Mouse (Mus musculus): Measurements from ENCODE around the gene Ecm1.
"Not testable (repeated sequence)": the region's sequence is repeated elsewhere in the genome, so short reads cannot be mapped to it uniquely, and the experiment has no call there.

The Ecm1 gene

DNA sequence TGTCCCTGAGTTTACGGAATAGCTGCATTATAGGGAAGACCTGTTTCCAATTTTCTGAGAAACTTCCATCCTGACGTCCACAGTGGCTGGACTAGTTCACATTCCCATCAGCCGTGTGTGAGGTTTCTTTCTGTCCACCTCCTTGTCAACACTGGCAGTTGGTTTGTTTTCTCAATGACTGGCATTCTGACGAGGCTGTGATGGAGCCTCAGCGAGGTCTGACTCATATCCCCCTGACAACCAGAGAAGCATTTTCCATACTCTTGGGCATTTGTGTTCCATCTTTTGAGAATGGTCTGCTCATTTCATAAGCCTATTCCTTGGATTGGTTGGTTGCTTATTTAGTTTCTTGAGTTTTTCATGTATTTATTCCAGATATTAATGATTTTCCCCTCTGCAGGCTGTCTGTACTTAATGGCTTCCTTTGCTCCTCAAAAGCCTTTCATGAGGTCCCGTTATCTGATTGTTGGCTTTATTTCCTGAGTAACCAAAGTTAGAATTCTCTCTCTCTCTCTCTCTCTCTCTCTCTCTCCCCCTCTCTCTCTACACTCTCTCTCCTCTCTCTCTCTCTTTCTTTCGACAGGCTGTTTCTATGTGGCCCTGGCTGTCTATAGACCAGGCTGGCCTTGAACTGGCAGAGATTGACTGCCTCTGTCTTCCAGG lies 12.5 kb downstream of the Ecm1 start:
- DNase-seq, result no peak

DNA sequence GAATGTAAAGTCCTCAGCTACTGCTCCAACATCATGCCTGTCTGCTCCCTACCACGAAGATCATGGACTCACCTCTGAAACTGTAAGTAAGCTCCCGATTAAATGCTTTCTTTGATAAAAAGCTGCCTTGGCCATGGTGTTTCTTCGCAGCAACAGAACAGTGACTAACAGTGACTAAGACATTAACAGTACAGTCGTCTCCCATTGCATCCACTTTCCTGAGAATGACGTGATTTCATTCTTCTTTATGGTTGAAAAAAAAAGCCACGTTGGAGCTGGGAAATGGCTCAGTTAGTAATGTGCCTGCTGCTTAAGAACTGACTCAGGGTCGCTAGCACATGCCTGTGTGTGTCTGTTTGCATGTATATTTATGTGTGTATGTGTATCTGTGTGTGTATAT lies 13.5 kb downstream of the Ecm1 start:
- DNase-seq, result no peak

DNA sequence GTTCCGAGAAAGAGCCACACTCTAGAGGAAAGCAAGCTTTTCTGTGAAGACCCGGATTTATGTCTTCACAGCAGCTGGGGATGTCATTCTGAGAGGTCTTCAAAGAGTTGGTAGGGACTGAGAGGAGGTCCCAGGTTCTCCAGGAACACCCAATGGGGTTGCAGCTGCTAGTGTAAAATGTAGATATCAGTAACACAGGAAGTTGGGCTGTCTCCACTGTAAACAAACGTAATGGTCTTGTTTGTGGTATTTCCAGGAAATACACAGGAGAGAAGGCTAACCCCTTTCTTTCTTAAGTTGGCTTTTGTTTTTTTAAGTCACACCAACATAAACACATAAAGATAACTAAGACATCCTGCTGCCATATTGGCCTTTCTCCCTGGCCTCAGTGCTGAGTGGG lies 17.0 kb downstream of the Ecm1 start:
- no peak for DNase-seq

DNA sequence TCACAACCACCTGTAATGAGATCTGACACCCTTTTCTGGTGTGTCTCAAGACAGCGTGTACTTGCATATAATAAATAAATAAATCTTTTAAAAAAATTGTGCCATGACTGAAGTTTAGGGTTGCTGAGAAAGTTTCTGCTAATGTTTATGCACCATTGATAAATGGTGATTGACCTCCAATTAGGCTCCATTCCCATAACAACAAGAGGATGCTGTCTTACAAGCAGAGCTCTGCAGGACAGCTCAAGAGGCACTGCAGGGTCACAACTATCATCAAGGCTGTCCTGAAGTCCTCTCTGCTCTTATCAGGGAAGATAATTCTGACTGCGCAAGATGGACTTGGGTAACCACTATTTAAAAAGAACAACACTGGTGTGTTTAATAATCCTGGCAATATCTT lies 21.2 kb downstream of the Ecm1 start:
- no peak for DNase-seq

DNA sequence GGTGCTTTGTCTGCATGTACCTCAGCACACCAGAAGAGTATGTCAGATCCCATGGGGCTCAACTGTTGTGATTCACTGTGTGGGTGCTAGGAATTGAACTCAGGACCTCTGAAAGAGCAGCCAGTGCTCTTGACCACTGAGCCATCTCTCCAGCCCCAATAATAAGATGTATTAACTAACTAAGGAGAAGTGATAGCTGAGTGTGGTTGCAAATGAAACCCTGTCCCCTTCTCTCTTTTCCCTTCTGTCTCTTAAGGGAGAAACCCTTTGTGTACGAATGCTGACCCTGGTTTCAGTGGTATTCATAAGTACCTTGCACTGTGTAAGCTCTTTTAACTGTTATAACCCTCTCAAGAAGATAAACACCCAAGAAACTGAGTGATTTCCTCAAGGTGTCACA lies 23.3 kb downstream of the Ecm1 start:
- DNase-seq, result no peak

DNA sequence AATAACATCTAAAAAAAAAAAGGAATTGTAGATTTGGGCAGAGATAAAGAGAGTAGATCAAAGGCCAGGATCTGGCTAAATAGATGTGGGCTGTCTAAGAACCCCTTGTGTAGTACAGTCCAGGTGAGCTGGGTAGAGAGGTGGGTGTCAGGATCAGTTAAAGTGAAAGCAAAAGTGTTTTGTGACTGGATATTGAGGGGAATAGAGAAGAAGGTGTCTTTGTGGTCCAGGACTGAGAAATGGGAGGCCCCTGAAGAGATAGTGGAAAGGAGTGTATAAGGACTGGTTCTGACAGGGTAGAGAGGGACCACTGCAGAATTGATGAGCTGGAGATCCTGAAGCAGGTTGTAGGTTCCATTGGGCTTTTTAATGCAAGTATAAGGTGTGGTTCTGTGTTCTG lies 29.4 kb downstream of the Ecm1 start:
- no peak for DNase-seq

DNA sequence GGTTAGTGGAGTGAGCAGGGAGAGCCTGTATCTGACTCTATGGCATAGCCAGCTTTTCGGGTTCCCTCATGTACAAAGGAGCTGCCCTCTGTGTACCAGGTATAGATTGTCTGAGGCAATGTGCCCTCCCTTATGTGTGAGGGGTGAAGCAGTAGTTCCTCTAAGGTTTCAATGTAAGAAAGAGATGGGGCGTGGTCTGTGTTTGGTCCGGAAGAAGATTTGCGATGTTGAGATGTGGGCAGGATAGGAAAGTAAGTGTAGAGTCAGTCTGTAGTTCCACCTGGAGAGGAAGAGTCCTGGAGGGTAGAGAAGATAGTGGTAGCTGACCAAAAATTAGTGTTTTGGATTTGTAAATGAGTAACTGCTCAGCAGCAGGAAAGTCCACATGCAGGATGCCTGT lies 30.3 kb downstream of the Ecm1 start:
- no peak for DNase-seq

DNA sequence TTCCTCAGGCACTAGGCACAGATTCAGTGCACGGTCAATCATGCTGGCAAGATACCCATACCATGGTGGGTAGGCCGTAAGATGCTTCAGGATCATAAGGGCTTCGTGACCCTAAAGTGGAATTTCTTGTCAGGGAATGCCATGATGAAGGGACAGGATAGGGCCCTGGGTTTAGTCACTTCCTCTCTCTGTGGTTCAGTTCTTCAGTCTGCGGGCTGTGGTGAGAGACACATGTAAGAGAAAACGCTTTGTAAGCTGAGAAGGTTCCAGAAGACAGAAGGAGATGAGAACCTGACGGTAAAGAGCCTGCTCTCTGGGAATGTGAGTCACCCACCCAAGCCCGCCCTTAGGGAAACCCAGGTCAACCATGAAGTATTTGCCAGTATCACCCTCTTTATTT lies 31.9 kb downstream of the Ecm1 start:
- DNase-seq, result no peak

DNA sequence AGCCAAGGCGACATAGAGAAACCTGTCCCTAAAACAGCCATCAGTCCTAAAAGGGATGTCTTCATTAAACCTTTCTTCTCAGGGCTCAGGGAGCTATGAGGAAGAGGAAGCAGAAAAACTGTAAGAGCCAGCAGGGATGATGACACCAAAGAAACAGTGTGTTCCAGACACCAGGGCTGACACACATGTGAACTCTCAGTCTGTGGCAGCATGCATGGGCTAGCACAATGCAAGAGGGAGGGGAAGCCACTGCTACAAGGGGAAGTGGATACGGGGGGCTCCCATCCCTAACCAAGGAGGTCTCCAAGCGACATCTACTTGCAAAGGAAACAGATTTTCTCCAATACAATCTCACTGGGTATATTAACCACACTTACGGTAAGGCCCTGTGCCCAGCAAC lies 33.1 kb downstream of the Ecm1 start:
- no peak for DNase-seq

DNA sequence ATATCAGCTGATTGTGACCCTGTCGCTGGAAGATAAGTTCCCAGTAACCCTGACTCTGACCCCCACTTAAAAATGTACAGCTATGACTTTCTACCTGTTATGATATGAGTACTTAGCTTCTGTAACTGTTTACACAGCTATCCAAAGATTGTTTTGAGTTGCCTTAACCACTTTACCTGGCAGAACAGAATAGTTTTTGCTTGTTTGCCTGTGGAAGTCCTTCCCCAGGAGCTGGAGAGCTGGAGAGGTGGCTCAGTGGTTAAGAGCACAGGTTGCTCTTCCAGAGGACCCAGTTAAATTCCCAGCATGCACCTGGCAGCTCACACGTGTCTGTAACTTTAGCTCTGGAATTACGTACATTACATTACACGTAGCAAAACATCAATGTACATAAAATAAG lies 34.8 kb downstream of the Ecm1 start:
- DNase-seq, result no peak

DNA sequence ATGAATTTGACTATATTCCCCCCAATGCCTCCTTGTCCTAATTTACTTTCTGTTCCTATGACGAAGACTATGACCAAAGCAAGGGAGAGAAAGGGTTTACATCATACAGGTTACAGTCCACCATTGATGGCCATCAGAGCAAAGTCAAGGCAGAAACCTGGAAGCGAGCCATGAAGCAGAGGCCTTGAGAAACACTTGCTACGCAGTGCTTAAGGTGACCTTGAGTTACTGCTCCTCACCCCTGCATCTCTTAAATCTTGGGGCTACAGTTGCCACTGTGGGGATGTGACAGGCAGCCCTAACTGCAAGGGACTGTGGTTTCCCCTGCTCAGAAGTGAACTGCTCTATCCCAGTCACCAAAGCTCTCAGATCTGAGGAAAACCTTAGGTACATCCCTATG lies 36.1 kb downstream of the Ecm1 start:
- DNase-seq, result no peak

DNA sequence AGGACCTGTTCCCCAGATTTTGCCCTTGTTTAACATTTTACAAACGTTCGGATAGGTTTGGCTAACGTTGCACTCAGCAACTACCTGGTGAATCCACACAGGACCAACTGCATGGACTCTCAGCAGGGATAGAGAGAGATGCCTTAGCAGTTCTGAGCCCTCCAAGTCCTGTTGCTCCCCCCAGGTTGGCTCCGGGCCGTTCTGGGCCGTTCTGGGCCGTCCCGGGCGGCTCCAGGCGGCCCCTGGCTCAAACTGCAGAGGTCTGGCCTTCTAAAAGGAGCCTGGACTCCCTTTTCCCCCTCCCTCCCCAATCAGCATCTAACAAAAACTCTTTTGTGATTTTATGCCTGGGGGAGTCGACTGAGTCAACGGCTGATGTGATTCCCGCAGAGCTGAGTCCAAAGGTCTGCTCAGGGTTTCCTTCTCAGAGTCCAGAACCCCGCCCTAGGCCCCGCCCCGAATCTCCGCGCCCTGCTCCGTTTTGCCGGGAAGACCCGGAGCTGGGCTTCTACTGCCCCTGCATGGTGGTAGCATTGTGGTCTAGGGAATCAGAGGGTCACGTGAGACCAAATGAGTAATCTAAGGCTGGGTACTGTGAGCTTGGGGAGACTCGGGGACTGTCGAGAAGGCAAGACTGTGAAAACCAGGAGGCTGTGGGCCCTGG lies 37.4 kb downstream of the Ecm1 start:
- DNase-seq, result peak; percentile 59 to 77

DNA sequence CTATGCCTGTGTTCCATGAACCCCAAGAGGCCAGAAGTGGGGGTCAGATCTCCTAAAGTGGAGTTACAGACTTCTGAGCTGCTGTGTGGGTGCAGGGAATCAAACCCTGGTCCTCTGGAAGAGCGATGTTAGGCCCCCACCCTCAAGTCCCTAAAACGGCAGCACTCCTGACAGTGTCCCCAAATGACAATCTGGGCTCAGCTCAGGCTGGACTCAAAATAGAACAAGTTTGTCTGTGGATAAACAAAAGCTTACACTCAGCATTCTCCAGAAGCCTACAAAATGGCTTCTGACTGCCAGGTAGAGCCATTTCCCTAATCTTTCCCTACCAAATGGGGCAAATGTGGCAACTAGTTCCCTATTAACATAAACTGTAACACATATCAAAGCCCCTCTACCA lies 38.3 kb downstream of the Ecm1 start:
- no peak for DNase-seq

DNA sequence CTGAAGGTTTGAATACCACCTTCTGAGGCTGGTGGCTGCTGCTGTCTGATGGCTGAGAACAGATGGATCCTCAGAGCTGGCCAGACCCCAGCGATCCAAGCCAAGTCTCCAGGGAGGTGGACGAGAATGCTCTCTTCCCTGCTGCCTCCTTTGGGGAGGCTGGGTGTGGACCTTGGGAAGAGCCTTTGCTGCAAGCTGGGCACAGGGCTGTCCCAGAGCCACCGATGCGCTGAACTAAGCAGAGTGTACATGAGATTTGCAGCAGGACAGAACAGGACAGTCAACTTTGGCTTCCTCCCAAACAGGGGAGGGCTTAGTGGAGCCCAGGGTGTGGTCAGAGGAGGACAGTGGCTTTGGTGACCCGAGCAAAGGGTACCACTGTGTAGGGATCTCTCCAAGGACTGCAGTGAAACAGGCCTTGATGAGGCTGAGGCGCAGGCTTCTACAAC lies 39.1 kb downstream of the Ecm1 start:
- peak; percentile 76 to 81 for DNase-seq

DNA sequence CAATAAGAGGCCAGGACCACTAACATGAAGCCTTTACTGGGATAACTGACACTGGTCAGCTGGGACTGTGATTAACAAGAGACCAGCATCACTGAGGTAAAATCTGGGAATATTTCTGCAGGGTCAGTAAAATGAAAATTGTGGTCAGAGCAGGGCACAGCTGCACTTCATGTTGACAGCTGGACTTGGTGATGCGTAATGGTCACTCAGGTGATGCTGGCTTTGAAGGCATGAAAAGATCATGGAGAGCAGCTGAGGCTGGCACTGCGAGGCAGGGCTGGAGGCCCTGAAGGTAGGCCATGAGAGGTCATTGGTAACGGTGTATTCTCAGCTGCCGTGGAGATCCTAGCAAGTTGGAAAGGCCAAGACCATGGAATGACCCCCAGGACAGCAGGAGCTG lies 41.1 kb downstream of the Ecm1 start:
- no peak for DNase-seq

DNA sequence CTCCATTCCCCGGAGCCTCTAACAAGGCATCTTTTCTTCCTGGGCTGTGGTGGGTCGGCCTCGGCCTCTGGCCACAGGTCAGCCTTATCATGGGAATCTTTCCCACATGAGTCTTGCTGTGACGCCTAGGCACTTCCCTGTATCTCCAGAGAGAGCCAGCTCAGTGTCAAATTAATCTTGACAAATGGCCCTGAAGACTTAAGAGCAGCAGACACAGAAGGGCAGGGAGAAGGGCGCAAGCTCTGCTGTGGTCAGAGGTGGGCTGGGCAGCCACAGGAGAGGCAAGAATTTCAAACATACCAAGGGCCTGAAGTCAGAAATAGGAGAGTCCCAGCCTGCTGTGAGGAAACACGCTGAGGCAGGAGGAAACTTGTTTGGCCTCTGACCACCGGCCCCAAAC lies 43.0 kb downstream of the Ecm1 start:
- no peak for DNase-seq

DNA sequence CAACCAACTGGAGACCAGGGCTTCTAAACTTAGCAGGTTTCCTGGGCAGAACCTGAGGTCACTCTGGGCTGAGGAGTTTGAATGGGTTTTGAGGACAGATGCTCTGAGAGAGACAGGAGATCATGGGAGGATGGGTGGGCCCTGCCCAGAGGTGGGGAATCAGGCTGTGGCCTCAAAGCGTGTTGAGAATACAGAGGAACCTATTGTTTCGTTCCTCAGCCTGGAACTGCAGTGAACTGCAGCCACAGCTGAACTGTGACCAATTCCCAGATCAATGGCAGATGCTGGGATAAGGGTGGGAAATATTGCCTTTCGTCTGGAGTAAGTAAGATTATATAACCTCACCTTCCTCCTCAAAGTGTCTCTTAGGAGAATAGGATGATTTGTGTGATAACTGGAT lies 43.6 kb downstream of the Ecm1 start:
- DNase-seq, result no peak

DNA sequence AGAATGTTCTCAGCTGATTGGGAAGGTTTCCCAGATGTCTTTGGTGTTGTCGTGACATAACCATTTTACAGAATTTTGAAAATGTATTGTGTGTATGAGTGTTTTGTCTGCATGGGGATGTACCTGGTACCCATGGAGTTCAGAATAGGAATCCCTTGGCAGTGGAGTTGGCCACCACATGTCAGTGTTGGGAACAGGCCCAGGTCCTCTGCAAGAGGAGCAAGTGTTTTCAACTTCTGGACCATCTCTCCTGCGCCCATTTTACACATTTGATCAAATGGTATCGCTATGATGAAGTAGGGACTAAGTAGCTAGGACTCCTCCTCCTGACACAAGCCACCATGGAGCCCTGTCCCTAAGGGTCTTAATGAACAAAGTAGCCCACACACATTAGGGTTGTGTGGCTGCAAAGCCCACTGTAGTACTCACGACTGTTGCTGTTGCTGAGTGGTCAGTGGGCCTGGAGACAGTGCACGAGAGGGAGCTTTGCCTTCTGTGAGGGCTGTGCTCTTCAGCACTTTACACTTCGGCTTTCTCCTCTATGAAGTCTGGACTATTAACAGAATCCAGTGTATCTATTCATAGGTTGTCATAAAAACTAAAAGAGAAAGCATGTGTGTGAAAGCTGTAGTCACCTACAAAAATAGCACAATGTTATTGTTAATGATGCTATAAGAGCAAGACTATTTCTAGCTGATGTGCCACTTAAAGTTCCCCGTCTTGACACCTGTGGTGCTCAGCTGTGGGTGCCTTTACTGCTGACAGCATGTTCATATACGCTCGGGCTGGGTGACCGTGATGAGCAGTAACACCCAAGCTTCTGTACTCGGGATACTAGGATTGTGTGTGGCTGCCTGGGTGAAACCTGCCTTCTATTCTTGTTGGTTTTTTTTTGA lies 44.3 kb downstream of the Ecm1 start:
- DNase-seq, result no peak

DNA sequence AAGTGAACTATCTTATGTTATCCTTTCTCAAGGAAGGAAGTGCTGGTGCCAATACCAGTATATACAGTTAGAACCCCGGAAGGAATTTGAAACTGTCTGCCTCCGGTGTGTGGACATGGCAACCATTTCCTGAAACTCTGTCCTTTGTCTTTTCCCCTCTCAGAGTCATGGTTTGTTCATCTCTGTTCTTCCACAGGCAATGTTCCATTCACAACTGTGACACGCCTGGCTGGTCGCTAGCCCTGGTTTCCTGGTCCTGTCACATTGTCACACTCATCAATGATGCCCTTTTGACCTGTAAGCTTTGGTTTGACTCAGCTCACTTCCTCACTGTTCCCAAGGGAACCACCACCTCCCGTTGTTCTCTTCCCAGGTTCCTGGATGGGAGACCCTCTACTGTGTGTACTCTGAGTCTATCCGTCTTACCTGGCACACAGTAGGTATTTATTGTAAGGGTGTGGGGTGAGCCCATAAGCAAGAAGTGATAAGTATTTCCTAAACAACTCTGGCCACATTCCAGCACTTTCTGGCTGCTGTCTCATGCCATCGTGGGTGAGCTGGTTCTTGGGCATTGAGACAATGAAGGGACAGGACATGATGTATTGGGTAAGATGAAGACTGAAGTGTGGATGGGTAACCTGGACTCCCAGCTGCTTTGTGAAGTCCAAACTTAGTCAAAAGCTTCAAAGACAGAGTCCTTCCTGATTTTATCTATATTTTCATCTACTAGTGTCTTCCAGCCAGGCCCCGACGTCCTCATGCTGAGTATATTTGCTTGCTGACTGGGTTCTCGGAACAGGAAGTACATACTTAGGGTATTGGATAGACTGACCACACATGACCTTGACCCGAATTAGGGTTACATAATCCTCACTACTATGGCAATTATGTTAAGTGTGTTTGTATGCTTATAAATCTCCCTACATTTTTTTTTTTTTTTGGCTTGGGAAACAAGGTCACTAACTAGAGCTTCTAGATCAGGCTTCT lies 45.3 kb downstream of the Ecm1 start:
- no peak for DNase-seq

DNA sequence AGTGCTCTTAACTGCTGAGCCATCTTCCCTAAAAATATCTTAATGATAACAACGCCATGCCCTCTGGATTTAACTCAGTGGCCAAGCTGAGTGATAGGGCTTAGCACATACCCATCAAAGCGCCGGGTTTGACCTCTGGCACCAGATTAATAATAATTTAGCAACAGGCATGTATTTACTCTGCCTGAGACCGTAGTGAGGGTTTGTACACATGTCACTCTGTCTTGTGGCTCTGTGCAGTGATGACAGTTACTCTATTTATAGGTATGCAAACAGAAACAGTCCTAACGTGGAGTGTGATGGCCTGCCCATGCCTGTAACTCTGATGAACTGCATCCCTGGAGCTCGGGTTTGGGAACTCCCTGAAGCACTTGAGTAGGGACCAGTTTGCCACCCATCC lies 46.7 kb downstream of the Ecm1 start:
- DNase-seq, result no peak

DNA sequence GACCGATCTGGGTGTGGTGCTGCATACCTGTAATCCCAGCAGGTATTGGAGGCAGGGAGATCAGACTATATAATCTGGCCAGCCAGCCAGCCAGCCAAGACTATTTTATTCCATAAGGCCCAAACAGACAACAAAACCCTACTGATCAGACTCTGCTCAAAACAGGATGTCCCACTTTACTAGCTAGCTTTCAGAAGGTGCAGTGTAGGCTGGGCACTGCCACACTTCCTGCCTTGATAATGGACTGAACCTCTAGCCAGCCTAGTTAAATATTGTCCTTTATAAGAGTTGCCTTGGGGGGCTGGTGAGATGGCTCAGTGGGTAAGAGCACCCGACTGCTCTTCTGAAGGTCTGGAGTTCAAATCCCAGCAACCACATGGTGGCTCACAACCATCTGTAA lies 48.8 kb downstream of the Ecm1 start:
- DNase-seq, result not testable (repeated sequence)

DNA sequence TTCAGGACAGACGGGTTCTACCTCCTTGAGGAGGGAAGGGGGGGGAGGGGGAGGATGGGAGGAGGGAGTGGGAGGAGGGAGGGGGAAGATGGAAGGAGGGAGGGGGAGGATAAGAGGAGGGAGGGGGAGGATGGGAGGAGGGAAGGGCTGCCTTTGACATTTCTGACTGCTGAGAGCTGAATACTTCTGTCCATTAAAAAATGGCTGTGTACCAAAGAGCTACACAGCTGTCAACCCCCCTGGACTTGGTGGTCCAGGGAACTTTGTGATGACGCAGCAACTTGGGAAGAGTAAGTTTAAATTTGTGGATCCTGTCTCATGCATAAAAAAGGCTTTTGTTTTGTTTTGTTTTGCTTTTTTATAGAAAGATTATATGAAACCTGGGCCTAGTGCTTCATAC lies 49.4 kb downstream of the Ecm1 start:
- DNase-seq, result no peak
